Mouse (Mus musculus): ENCODE data around the gene Kmt2a.
A peak's percentile ranks its signal among the peaks of the same experiment; 100 is the strongest.

The Kmt2a gene

GRCm38 (mm10) chr9:44879694-44880271, 1.3 kb downstream of the Kmt2a start:
- peak in 1 of 2 experiments; percentile 24 for DNase-seq

DNA sequence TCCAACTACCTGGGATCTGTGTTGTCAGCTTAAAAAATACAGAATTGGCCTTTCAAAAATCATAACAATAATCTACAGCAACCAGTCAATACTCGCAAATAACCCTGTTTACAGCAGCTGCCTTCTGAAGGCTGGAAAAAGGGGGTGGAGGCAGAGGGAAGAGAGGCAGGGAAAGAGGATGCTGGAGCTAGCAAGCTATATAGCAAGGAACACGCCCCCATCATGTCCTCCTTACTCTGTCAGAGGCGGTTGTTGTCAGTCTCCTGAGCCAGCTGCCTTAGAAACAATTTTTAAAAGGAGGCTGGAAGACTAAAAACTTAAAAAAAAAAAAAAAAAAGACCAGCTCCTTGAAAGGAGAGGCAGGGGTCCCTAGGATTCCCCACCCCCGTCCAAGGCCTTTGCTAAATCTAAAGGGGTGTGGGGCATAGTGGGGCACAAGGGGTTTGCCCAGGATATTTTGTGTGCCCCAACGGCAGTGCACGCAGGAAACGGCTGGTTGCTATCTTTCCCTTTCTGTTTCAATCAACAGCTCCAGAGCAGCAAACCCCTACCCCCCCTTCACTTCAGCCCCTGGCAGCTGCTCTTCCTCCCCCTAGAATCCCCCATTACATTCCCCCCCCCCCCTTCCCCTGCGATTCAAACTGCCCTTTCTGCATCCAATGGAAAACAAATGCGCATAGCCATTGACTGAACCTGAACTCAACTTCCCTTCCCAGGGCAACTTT, 2.2 kb downstream of the Kmt2a start:
- no peak for DNase-seq

DNA sequence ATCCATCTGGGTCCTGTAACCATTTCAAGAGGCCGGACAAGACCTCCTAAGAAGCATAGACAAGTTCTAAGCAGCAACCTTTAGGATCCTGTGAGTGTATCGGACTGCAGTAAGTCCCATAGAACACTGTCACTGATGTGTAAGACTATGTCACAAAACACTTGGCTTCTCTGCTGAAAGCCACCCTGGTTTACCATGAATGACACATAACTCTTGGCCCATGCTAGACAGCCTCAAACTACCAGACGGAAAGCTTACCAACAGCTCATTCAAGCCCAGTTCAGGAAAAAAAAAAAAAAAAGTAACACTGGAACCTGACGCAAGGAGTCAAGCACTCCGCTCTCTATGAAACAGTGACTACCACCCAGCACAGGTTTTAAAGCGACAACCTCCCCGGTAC, 3.4 kb downstream of the Kmt2a start:
- no peak for DNase-seq

DNA sequence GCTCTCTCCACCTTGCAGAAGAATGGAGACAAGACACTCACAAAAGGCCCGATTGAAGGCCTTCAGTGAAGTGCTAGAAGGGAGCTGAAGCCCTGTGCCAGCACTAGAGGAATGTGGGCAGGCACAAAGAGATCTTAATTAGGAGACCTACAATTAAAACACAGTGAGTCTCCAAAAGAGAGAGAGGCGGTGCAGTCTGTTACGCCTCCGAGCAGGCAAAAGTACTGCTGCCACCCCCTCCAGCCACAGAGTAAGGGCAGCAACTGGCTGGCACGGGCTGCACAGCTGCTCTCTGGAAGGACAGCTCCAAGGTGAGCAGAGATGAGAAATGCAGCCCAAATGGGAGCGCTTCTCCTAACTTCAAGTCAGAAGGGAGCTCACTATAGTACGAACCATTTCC, 5.6 kb downstream of the Kmt2a start:
- DNase-seq: peak in 1 of 2 experiments; percentile 19

DNA sequence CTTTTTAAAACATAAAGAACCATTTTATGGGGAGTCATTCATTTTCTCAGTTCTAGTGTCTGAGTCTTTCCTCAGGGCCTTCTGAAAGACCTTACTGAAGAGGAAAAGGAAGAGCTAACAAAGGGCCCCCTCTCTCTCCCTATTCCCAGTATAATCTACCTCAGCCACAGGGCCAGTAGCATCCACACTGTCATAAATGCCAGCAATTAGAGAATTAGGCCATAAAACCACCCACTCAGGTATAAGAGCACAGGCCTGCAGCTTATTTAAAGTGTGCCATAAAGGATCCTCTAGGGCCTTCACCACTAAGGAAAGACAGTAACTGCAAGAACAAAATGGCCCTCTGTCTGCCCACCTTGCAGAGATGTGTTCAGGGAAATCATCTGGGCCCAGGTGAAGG, 6.9 kb downstream of the Kmt2a start:
- no peak for DNase-seq

- no peak for DNase-seq
These were observed 7.4 kb downstream of the Kmt2a start for GRCm38 (mm10) chr9:44873665-44874064.

- DNase-seq: no peak
These were observed 12.6 kb downstream of the Kmt2a start for GRCm38 (mm10) chr9:44868336-44869094.

- DNase-seq: no peak
These were observed 13.4 kb downstream of the Kmt2a start for GRCm38 (mm10) chr9:44867664-44868063.

- DNase-seq: peak in 1 of 2 experiments; percentile 16
These were observed 14.4 kb downstream of the Kmt2a start for GRCm38 (mm10) chr9:44866501-44867240.

DNA sequence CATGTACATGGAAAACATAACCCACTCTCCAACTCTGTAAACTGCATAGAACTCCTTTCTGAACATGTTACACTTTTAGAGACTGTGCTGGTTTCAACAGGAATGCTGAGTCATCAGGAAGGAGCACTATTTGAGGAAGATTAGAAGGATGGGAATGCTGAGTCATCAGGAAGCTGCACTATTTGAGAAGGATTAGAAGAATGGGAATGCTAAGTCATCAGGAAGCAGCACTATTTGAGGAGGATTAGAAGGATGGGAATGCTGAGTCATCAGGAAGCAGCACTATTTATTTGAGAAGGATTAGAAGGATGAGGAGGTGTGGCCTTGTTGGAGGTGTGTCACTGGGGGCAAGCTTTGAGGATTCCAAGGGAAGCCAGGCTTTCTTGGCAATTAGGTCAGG, 20.0 kb downstream of the Kmt2a start:
- no peak for DNase-seq

DNA sequence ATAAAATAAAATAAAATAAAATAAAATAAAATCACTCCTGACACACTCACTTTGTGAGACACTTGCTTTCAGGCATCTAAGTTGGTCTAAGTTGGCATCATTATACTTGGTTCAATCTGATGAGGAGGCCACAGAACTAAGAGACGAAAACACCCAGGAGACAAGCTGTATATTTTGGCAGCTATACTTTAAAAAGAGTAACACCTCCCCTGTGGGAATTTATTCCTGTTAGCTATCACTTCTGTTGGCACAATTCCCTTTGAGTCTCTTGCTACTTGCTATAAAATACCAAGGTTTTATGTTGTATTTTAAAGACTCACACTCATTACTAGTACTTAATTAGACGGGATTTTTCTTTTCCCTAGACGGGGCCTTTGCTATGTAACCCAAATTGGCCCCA, 22.4 kb downstream of the Kmt2a start:
- no peak for DNase-seq

GRCm38 (mm10) chr9:44857405-44857992, 23.6 kb downstream of the Kmt2a start:
- no peak for DNase-seq

GRCm38 (mm10) chr9:44855153-44855552, 25.9 kb downstream of the Kmt2a start:
- DNase-seq: no peak

DNA sequence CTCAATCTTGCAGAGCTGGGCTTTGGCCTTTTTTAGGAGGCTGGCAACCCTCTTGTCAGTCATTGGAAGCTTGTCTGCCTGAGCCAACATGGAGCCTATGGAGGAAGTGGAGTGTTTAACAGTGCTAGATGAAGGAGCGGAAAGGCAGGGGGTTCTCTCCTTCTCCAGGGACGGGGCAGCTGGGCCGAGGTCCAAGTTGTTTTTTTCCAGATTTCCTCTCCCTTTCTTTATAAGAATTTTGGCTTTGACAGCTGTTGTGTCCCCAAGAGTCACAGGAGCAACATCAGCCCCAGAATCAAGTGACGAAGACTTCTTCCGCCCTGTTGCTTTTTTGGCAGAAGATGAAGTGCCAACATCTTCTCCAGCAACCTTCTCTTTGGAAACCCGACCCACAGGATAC, 33.6 kb downstream of the Kmt2a start:
- no peak for DNase-seq

DNA sequence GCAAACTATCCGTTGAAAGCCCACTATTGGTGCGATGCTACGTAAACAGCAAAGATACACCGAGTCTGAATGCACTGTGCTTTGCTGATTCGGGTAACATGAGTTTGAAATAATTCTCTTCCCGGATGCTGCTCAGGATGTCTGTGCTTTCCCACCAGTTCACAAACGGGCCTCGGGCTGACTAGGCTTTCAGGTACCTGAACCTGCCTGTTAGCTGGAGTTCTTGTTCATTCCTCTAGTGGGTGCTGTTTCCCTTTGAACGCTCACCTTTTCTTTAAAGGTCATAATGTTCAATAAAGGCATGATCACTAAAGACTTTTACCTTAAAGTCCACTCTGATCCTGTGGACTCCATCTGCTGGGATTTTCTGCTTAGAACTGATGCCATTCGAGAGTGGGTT, 39.9 kb downstream of the Kmt2a start:
- DNase-seq: peak in 1 of 2 experiments; percentile 22

DNA sequence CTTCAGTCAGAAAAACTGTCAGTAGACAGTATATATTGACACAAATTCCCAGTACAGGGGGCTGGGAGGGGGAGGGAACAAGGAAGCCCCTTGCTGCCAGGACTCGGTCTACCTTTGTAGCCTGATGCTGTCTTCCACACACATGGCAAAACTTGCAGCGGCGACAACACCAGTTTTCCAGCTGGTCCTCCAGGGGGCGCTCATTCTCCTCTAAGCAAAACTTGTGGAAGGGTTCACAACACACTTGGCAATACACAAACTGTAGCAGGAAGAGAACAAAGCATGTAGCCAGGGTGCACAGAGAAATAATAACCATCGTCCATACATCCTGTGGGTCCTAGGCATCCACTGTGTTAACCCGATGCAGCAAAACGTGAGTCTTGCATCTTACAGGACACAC, 44.7 kb downstream of the Kmt2a start:
- peak; percentile 84 for DNase-seq

GRCm38 (mm10) chr9:44832356-44832755, 48.7 kb downstream of the Kmt2a start:
- DNase-seq: peak; percentile 36 to 45

- no peak for DNase-seq
These were observed 50.6 kb downstream of the Kmt2a start for GRCm38 (mm10) chr9:44830506-44830905.

DNA sequence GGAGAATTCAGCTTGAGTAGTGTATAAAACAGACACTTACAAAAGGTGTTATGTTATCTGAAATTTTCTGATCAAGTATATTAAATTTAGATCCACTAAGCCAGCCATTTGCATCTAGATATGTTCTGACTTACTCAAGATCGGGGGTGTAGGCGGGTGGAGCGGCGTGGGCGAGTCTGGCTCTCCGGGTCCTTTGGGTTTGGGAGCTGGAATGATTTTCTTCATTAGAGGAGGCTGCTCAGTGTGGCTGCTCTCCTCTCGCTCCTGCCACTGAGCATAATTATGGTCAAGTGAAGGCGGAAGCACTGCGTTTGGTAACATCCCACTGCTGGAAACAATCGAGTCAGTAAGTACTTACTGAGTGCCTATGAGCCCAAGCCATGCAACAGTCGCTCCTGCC, 52.2 kb downstream of the Kmt2a start:
- no peak for DNase-seq

DNA sequence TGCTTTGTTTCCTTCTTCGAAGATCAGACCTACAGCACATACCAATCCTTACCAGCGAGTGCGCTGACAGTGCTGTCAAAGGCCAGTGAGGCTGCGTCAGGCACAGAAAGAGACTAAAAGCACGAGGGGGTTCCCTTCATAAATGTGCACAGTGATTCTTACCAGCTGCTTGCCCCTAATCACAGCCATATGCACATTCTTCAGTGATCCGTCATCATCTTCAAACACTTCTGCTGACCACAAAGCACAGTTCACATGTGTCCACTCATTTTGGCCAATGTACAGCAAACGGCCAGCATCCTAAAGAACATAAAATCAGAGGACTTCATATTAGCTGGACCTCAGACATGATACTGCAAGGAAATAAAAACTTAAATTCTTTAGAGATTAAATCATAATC, 54.4 kb downstream of the Kmt2a start:
- DNase-seq: no peak

- DNase-seq: no peak
These were observed 60.9 kb downstream of the Kmt2a start for GRCm38 (mm10) chr9:44819920-44820827.

DNA sequence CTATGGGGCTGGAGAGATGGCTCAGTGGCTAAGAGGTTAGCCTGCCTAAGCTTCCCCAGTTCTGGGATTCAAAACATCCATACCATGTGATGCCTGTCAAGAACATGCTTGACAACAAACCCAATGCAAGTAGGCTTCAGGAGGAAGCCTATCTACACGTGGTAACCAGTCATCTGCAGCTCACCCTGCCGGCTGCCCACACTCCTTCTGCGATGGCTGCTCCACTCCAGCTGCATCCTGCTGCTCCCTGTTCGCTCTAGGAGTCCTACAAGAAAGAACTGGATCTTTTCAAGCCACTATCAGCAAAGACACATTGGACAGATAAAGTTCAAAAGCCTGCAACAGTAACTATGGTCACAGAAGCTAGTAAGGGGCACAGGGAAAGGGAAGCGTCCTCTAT, 63.6 kb downstream of the Kmt2a start:
- no peak for DNase-seq
